Mouse (Mus musculus): Measurements from ENCODE around the gene Arid1b. TPM values are rescaled to one million over a fixed set of nuclear protein-coding genes. Genes with fewer than 3 reads are reported as not detected.

The Arid1b gene
- polyA plus RNA-seq, 1 experiment from 2014 or later, result 12.4 TPM

GRCm38 (mm10) chr17:4964192-4964877 is 29.8 kb upstream of the Arid1b start:
- no peak overlapping the region for H3K27ac ChIP-seq (replicated peaks; ENCODE audit: low read depth, low read length)
- no peaks in the 10 kb centered on the region for H3K4me1 ChIP-seq (ENCODE audit: control insufficient read depth, insufficient read depth, low read length)
- H3K4me3 ChIP-seq (ENCODE audit: low read depth, low read length), result no peak overlapping the region
- no peaks in the 10 kb centered on the region for H3K27me3 ChIP-seq (replicated peaks; ENCODE audit: control insufficient read depth, insufficient read depth, low read length)
- 80% methylated on average over 10 of the region's 10 CpGs for WGBS
- 0 out of 2 replicates have a peak, but pooled peaks cover 5% of the 10 kb centered on the region for H3K9me3 ChIP-seq (ENCODE audit: control insufficient read depth, low read length)
- ATAC-seq (ENCODE audit: low read depth), result no peak
- no peak for DNase-seq (ENCODE audit: low spot score)
- H3K4me2 ChIP-seq (ENCODE audit: low read depth, low read length), result no peak overlapping the region
- no peaks in the 10 kb centered on the region for H3K36me3 ChIP-seq (ENCODE audit: control insufficient read depth, insufficient read depth, low read length)
- H3K9ac ChIP-seq (ENCODE audit: low read depth, low read length), result no peak overlapping the region

GRCm38 (mm10) chr17:4967201-4967600 is 26.9 kb upstream of the Arid1b start:
- 61% methylated on average over 4 of the region's 4 CpGs for WGBS
- no peak overlapping the region for H3K4me2 ChIP-seq (ENCODE audit: low read depth, low read length)

GRCm38 (mm10) chr17:4968035-4968434 is 26.1 kb upstream of the Arid1b start:
- ATAC-seq (ENCODE audit: low read depth), result no peak
- H3K27me3 ChIP-seq (replicated peaks; ENCODE audit: control insufficient read depth, insufficient read depth, low read length), result no peaks in the 10 kb centered on the region

More at GRCm38 (mm10) chr17:4967201-4967600, 26.9 kb upstream of the Arid1b start:
- H3K27me3 ChIP-seq (replicated peaks; ENCODE audit: control insufficient read depth, insufficient read depth, low read length), result no peaks in the 10 kb centered on the region
- ATAC-seq (ENCODE audit: low read depth), result no peak
- H3K9me3 ChIP-seq (ENCODE audit: control insufficient read depth, low read length), result 0 out of 2 replicates have a peak, but pooled peaks cover 5% of the 10 kb centered on the region
- H3K36me3 ChIP-seq (ENCODE audit: control insufficient read depth, insufficient read depth, low read length), result no peaks in the 10 kb centered on the region
- no peak overlapping the region for H3K4me3 ChIP-seq (ENCODE audit: low read depth, low read length)
- no peak overlapping the region for H3K9ac ChIP-seq (ENCODE audit: low read depth, low read length)
- no peak for DNase-seq (ENCODE audit: low spot score)
- H3K4me1 ChIP-seq (ENCODE audit: control insufficient read depth, insufficient read depth, low read length), result no peaks in the 10 kb centered on the region
- H3K27ac ChIP-seq (replicated peaks; ENCODE audit: low read depth, low read length), result no peak overlapping the region

GRCm38 (mm10) chr17:4968878-4969277 is 25.3 kb upstream of the Arid1b start:
- Histone ChIP-seq H3K9ac (ENCODE audit: low read depth, low read length) (no peak overlapping the region), H3K9me3 (ENCODE audit: control insufficient read depth, low read length) (0 out of 2 replicates have a peak, but pooled peaks cover 5% of the 10 kb centered on the region), H3K36me3 (ENCODE audit: control insufficient read depth, insufficient read depth, low read length) (no peaks in the 10 kb centered on the region), H3K27me3 (replicated peaks; ENCODE audit: control insufficient read depth, insufficient read depth, low read length) (no peaks in the 10 kb centered on the region), H3K4me3 (ENCODE audit: low read depth, low read length) (no peak overlapping the region), H3K4me1 (ENCODE audit: control insufficient read depth, insufficient read depth, low read length) (no peaks in the 10 kb centered on the region), H3K4me2 (ENCODE audit: low read depth, low read length) (no peak overlapping the region), H3K27ac (replicated peaks; ENCODE audit: low read depth, low read length) (no peak overlapping the region)
- no peak for DNase-seq (ENCODE audit: low spot score)
- WGBS, result 92% methylated on average over 5 of the region's 5 CpGs
- no peak for ATAC-seq (ENCODE audit: low read depth)

More at GRCm38 (mm10) chr17:4968035-4968434, 26.1 kb upstream of the Arid1b start:
- no peak overlapping the region for H3K27ac ChIP-seq (replicated peaks; ENCODE audit: low read depth, low read length)
- 0 out of 2 replicates have a peak, but pooled peaks cover 5% of the 10 kb centered on the region for H3K9me3 ChIP-seq (ENCODE audit: control insufficient read depth, low read length)
- no peak overlapping the region for H3K4me2 ChIP-seq (ENCODE audit: low read depth, low read length)
- no peaks in the 10 kb centered on the region for H3K4me1 ChIP-seq (ENCODE audit: control insufficient read depth, insufficient read depth, low read length)
- no peak for DNase-seq (ENCODE audit: low spot score)
- no peak overlapping the region for H3K9ac ChIP-seq (ENCODE audit: low read depth, low read length)
- no peaks in the 10 kb centered on the region for H3K36me3 ChIP-seq (ENCODE audit: control insufficient read depth, insufficient read depth, low read length)
- H3K4me3 ChIP-seq (ENCODE audit: low read depth, low read length), result no peak overlapping the region
- WGBS, result 92% methylated on average over 3 of the region's 3 CpGs

- DNase-seq (ENCODE audit: low spot score) (no peak), ATAC-seq (ENCODE audit: low read depth) (no peak)
- H3K27ac ChIP-seq (replicated peaks; ENCODE audit: low read depth, low read length), result no peak overlapping the region
- H3K4me2 ChIP-seq (ENCODE audit: low read depth, low read length), result no peak overlapping the region
- 49% methylated on average over 6 of the region's 6 CpGs for WGBS
- no peaks in the 10 kb centered on the region for H3K36me3 ChIP-seq (ENCODE audit: control insufficient read depth, insufficient read depth, low read length)
- H3K4me1 ChIP-seq (ENCODE audit: control insufficient read depth, insufficient read depth, low read length), result no peaks in the 10 kb centered on the region
- no peaks in the 10 kb centered on the region for H3K27me3 ChIP-seq (replicated peaks; ENCODE audit: control insufficient read depth, insufficient read depth, low read length)
- H3K4me3 ChIP-seq (ENCODE audit: low read depth, low read length), result no peak overlapping the region
- H3K9me3 ChIP-seq (ENCODE audit: control insufficient read depth, low read length), result 0 out of 2 replicates have a peak, but pooled peaks cover 5% of the 10 kb centered on the region
- no peak overlapping the region for H3K9ac ChIP-seq (ENCODE audit: low read depth, low read length)
These were observed 21.9 kb upstream of the Arid1b start for GRCm38 (mm10) chr17:4972261-4972660.

GRCm38 (mm10) chr17:4974736-4975135 is 19.4 kb upstream of the Arid1b start:
- no peak overlapping the region for H3K4me3 ChIP-seq (ENCODE audit: low read depth, low read length)
- H3K9ac ChIP-seq (ENCODE audit: low read depth, low read length), result no peak overlapping the region
- peak; percentile 87 for ATAC-seq (ENCODE audit: low read depth)
- H3K4me1 ChIP-seq (ENCODE audit: control insufficient read depth, insufficient read depth, low read length), result no peaks in the 10 kb centered on the region
- H3K27me3 ChIP-seq (replicated peaks; ENCODE audit: control insufficient read depth, insufficient read depth, low read length), result no peaks in the 10 kb centered on the region
- no peak overlapping the region for H3K27ac ChIP-seq (replicated peaks; ENCODE audit: low read depth, low read length)
- DNase-seq (ENCODE audit: low spot score), result peak; percentile 75
- no peaks in the 10 kb centered on the region for H3K36me3 ChIP-seq (ENCODE audit: control insufficient read depth, insufficient read depth, low read length)
- H3K4me2 ChIP-seq (ENCODE audit: low read depth, low read length), result no peak overlapping the region
- 72% methylated on average over 11 of the region's 11 CpGs for WGBS
- no peaks in the 10 kb centered on the region for H3K9me3 ChIP-seq (ENCODE audit: control insufficient read depth, low read length)

GRCm38 (mm10) chr17:4980151-4980550 is 14.0 kb upstream of the Arid1b start:
- Histone ChIP-seq H3K9ac (ENCODE audit: low read depth, low read length) (no peak overlapping the region), H3K4me2 (ENCODE audit: low read depth, low read length) (no peak overlapping the region), H3K4me3 (ENCODE audit: low read depth, low read length) (no peak overlapping the region), H3K27me3 (replicated peaks; ENCODE audit: control insufficient read depth, insufficient read depth, low read length) (no peaks in the 10 kb centered on the region), H3K4me1 (ENCODE audit: control insufficient read depth, insufficient read depth, low read length) (no peaks in the 10 kb centered on the region), H3K27ac (replicated peaks; ENCODE audit: low read depth, low read length) (no peak overlapping the region), H3K36me3 (ENCODE audit: control insufficient read depth, insufficient read depth, low read length) (no peaks in the 10 kb centered on the region), H3K9me3 (ENCODE audit: control insufficient read depth, low read length) (no peaks in the 10 kb centered on the region)
- no peak for ATAC-seq (ENCODE audit: low read depth)
- 75% methylated on average over 7 of the region's 7 CpGs for WGBS
- no peak for DNase-seq (ENCODE audit: low spot score)

- WGBS, result 89% methylated on average over 5 of the region's 5 CpGs
- DNase-seq (ENCODE audit: low spot score) (no peak), ATAC-seq (ENCODE audit: low read depth) (no peak)
- no peaks in the 10 kb centered on the region for H3K36me3 ChIP-seq (ENCODE audit: control insufficient read depth, insufficient read depth, low read length)
- no peaks in the 10 kb centered on the region for H3K4me1 ChIP-seq (ENCODE audit: control insufficient read depth, insufficient read depth, low read length)
- H3K27ac ChIP-seq (replicated peaks; ENCODE audit: low read depth, low read length), result no peak overlapping the region
- no peak overlapping the region for H3K4me2 ChIP-seq (ENCODE audit: low read depth, low read length)
- H3K9me3 ChIP-seq (ENCODE audit: control insufficient read depth, low read length), result no peaks in the 10 kb centered on the region
- no peak overlapping the region for H3K9ac ChIP-seq (ENCODE audit: low read depth, low read length)
- no peaks in the 10 kb centered on the region for H3K27me3 ChIP-seq (replicated peaks; ENCODE audit: control insufficient read depth, insufficient read depth, low read length)
- H3K4me3 ChIP-seq (ENCODE audit: low read depth, low read length), result no peak overlapping the region
These were observed 11.3 kb upstream of the Arid1b start for GRCm38 (mm10) chr17:4982819-4983218.

- Histone ChIP-seq H3K4me2 (ENCODE audit: low read depth, low read length) (no peak overlapping the region), H3K9ac (ENCODE audit: low read depth, low read length) (no peak overlapping the region), H3K27ac (replicated peaks; ENCODE audit: low read depth, low read length) (no peak overlapping the region), H3K4me3 (ENCODE audit: low read depth, low read length) (no peak overlapping the region), H3K36me3 (ENCODE audit: control insufficient read depth, insufficient read depth, low read length) (no peaks in the 10 kb centered on the region), H3K4me1 (ENCODE audit: control insufficient read depth, insufficient read depth, low read length) (no peaks in the 10 kb centered on the region), H3K27me3 (replicated peaks; ENCODE audit: control insufficient read depth, insufficient read depth, low read length) (no peaks in the 10 kb centered on the region), H3K9me3 (ENCODE audit: control insufficient read depth, low read length) (no peaks in the 10 kb centered on the region)
- WGBS, result 76% methylated on average over 7 of the region's 7 CpGs
- DNase-seq (ENCODE audit: low spot score) (no peak), ATAC-seq (ENCODE audit: low read depth) (no peak)
These were observed 9.4 kb upstream of the Arid1b start for GRCm38 (mm10) chr17:4984691-4985090.
